Mouse (Mus musculus) MEL (cell line): ENCODE results near the gene Psen2. TPM values are rescaled to one million over a fixed set of nuclear protein-coding genes. Genes with fewer than 3 reads are reported as not detected.

Source experiments
- DNase-seq: peaks from one replicate; pipeline ENCODE4 v3.0.0; 2011; ENCODE audit warnings: low read depth, low spot score
- H3K27ac ChIP-seq: 2 replicates; pipeline ENCODE4 v1.5.1; 2012; ENCODE audit warnings: low read depth, mild to moderate bottlenecking, control low read depth, low read length, moderate library complexity; ENCODE audit not compliant: control insufficient read depth
- H3K27me3 ChIP-seq, 2 experiments: fragments of 150-350 bp in 1 of 2; sonication (generic) in 1 of 2; 2 replicates each; pipeline ENCODE4 v1.6.1; 2012; ENCODE audit warnings: low read length in 2 of 2, mild to moderate bottlenecking in 2 of 2, improper control_type of control experiment in 1 of 2, moderate library complexity in 1 of 2; ENCODE audit not compliant: insufficient read depth in 2 of 2, control insufficient read depth in 1 of 2
- H3K36me3 ChIP-seq, 2 experiments: 2 replicates each; pipeline ENCODE4 v1.6.1; 2012 to 2014; ENCODE audit warnings: low read length in 2 of 2, improper control_type of control experiment in 1 of 2, inconsistent platforms in 1 of 2, mild to moderate bottlenecking in 1 of 2; ENCODE audit not compliant: insufficient read depth in 2 of 2, control insufficient read depth in 1 of 2
- H3K4me1 ChIP-seq, 2 experiments: fragments of 150-350 bp in 1 of 2; sonication (generic) in 1 of 2; 2 replicates each; pipeline ENCODE4 v1.6.1; 2012; ENCODE audit warnings: low read length in 2 of 2, improper control_type of control experiment in 1 of 2, mild to moderate bottlenecking in 1 of 2; ENCODE audit not compliant: insufficient read depth in 2 of 2, control insufficient read depth in 1 of 2
- H3K4me3 ChIP-seq, 2 experiments: fragments of 150-350 bp in 1 of 2; sonication (generic) in 1 of 2; 2 replicates each; pipeline ENCODE4 v1.5.1; 2012; ENCODE audit warnings: low read depth in 2 of 2, low read length in 2 of 2, mild to moderate bottlenecking in 2 of 2, moderate library complexity in 2 of 2, control low read depth in 1 of 2, improper control_type of control experiment in 1 of 2; ENCODE audit not compliant: control insufficient read depth in 1 of 2, insufficient read depth in 1 of 2
- H3K79me2 ChIP-seq: 2 replicates; pipeline ENCODE4 v1.6.1; 2012; ENCODE audit warnings: mild to moderate bottlenecking, low read length, moderate library complexity; ENCODE audit not compliant: control insufficient read depth, poor library complexity, insufficient read depth
- H3K9ac ChIP-seq: 2 replicates; pipeline ENCODE4 v1.6.1; 2012; ENCODE audit warnings: low read depth, mild to moderate bottlenecking, control low read depth, low read length, moderate library complexity; ENCODE audit not compliant: control insufficient read depth, poor library complexity, severe bottlenecking
- H3K9me3 ChIP-seq: fragments of 150-350 bp; sonication (generic); replicated peaks from 2 replicates; pipeline ENCODE4 v1.6.1; 2012; ENCODE audit warnings: mild to moderate bottlenecking, low read length, improper control_type of control experiment, moderate library complexity; ENCODE audit not compliant: insufficient read depth
- BHLHE40 ChIP-seq: IDR thresholded peaks from 2 replicates; pipeline ENCODE4 v1.6.1; 2012; ENCODE audit warnings: low read depth, mild to moderate bottlenecking, inconsistent platforms, low read length, improper control_type of control experiment, borderline replicate concordance
- CHD1 ChIP-seq: IDR thresholded peaks from 2 replicates; pipeline ENCODE4 v1.6.1; 2012; ENCODE audit warnings: low read depth, mild to moderate bottlenecking, inconsistent platforms, low read length, improper control_type of control experiment
- CHD2 ChIP-seq: IDR thresholded peaks from 2 replicates; pipeline ENCODE4 v1.6.1; 2011; ENCODE audit warnings: low read length, improper control_type of control experiment
- E2F4 ChIP-seq: IDR thresholded peaks from 2 replicates; pipeline ENCODE4 v1.6.1; 2011; ENCODE audit warnings: low read depth, low read length, improper control_type of control experiment, borderline replicate concordance
- ELF1 ChIP-seq: IDR thresholded peaks from 2 replicates; pipeline ENCODE4 v1.6.1; 2014; ENCODE audit warnings: low read depth, mild to moderate bottlenecking, inconsistent platforms, low read length, improper control_type of control experiment, moderate library complexity
- EP300 ChIP-seq, 2 experiments: IDR thresholded peaks; 2 replicates each; pipeline ENCODE4 v1.6.1; 2011; ENCODE audit warnings: improper control_type of control experiment in 2 of 2, low read length in 2 of 2, low read depth in 1 of 2, mild to moderate bottlenecking in 1 of 2
- ETS1 ChIP-seq: IDR thresholded peaks from 2 replicates; pipeline ENCODE4 v1.6.1; 2012; ENCODE audit warnings: low read depth, mild to moderate bottlenecking, inconsistent platforms, low read length, improper control_type of control experiment, moderate library complexity
- GATA1 ChIP-seq: IDR thresholded peaks from 2 replicates; pipeline ENCODE4 v1.6.1; 2011; ENCODE audit warnings: low read depth, low read length, improper control_type of control experiment
- KAT2A ChIP-seq: conservative IDR thresholded peaks from 2 replicates; pipeline ENCODE4 v1.6.1; 2012; ENCODE audit warnings: low read depth, low read length, improper control_type of control experiment, inconsistent platforms
- MAFK ChIP-seq: IDR thresholded peaks from 2 replicates; pipeline ENCODE4 v1.6.1; 2011; ENCODE audit warnings: low read depth, mild to moderate bottlenecking, low read length, improper control_type of control experiment, borderline replicate concordance
- MAX ChIP-seq: IDR thresholded peaks from 2 replicates; pipeline ENCODE4 v1.6.1; 2011; ENCODE audit warnings: low read length, improper control_type of control experiment
- MAZ ChIP-seq: IDR thresholded peaks from 2 replicates; pipeline ENCODE4 v1.6.1; 2012; ENCODE audit warnings: low read depth, mild to moderate bottlenecking, inconsistent platforms, low read length, improper control_type of control experiment
- MEF2A ChIP-seq: IDR thresholded peaks from 2 replicates; pipeline ENCODE4 v1.6.1; 2014; ENCODE audit warnings: low read depth, mild to moderate bottlenecking, inconsistent platforms, low read length, improper control_type of control experiment; ENCODE audit not compliant: poor library complexity, insufficient replicate concordance, severe bottlenecking; ENCODE audit errors: extremely low read depth
- MXI1 ChIP-seq: IDR thresholded peaks from 2 replicates; pipeline ENCODE4 v1.6.1; 2011; ENCODE audit warnings: mild to moderate bottlenecking, low read depth, low read length, improper control_type of control experiment
- MYB ChIP-seq: IDR thresholded peaks from 2 replicates; pipeline ENCODE4 v1.6.1; 2011; ENCODE audit warnings: mild to moderate bottlenecking, low read depth, low read length, improper control_type of control experiment
- MYC ChIP-seq: IDR thresholded peaks from 2 replicates; pipeline ENCODE4 v1.6.1; 2011; ENCODE audit warnings: low read depth, mild to moderate bottlenecking, low read length, improper control_type of control experiment, moderate library complexity
- NRF1 ChIP-seq: IDR thresholded peaks from 2 replicates; pipeline ENCODE4 v1.6.1; 2014; ENCODE audit warnings: low read depth, mild to moderate bottlenecking, inconsistent platforms, low read length, improper control_type of control experiment, moderate library complexity; ENCODE audit not compliant: poor library complexity, insufficient read depth, severe bottlenecking
- POLR2A ChIP-seq, 2 experiments: IDR thresholded peaks; 2 replicates each; pipeline ENCODE4 v1.6.1; 2011 to 2012; ENCODE audit warnings: low read length in 2 of 2, mild to moderate bottlenecking in 2 of 2, control low read depth in 1 of 2, improper control_type of control experiment in 1 of 2, low read depth in 1 of 2, moderate library complexity in 1 of 2; ENCODE audit not compliant: control insufficient read depth in 1 of 2, insufficient read depth in 1 of 2, poor library complexity in 1 of 2
- POLR2AphosphoS2 ChIP-seq: IDR thresholded peaks from 2 replicates; pipeline ENCODE4 v1.6.1; 2011; ENCODE audit warnings: low read length, improper control_type of control experiment
- POLR2AphosphoS5 ChIP-seq: IDR thresholded peaks from 2 replicates; pipeline ENCODE4 v1.6.1; 2012; ENCODE audit warnings: low read depth, borderline replicate concordance, mild to moderate bottlenecking, inconsistent platforms, low read length, moderate library complexity, mixed read lengths
- RAD21 ChIP-seq: IDR thresholded peaks from 2 replicates; pipeline ENCODE4 v1.6.1; 2011; ENCODE audit warnings: mild to moderate bottlenecking, low read depth, low read length, improper control_type of control experiment
- RCOR1 ChIP-seq: IDR thresholded peaks from 2 replicates; pipeline ENCODE4 v1.6.1; 2012; ENCODE audit warnings: low read depth, mild to moderate bottlenecking, inconsistent platforms, low read length, improper control_type of control experiment
- SIN3A ChIP-seq: IDR thresholded peaks from 2 replicates; pipeline ENCODE4 v1.6.1; 2012; ENCODE audit warnings: low read length, improper control_type of control experiment, inconsistent platforms
- SMC3 ChIP-seq: IDR thresholded peaks from 2 replicates; pipeline ENCODE4 v1.6.1; 2011; ENCODE audit warnings: low read depth, low read length, improper control_type of control experiment
- TAL1 ChIP-seq: IDR thresholded peaks from 2 replicates; pipeline ENCODE4 v1.6.1; 2012; ENCODE audit warnings: mild to moderate bottlenecking, inconsistent platforms, low read length, moderate library complexity, mixed read lengths
- TBP ChIP-seq: IDR thresholded peaks from 2 replicates; pipeline ENCODE4 v1.8.0; 2011; ENCODE audit warnings: low read depth, low read length, improper control_type of control experiment
- UBTF ChIP-seq: IDR thresholded peaks from 2 replicates; pipeline ENCODE4 v1.6.1; 2012; ENCODE audit warnings: low read depth, mild to moderate bottlenecking, inconsistent platforms, low read length, improper control_type of control experiment, moderate library complexity, borderline replicate concordance; ENCODE audit not compliant: insufficient read depth
- ZC3H11A ChIP-seq: IDR thresholded peaks from 2 replicates; pipeline ENCODE4 v1.6.1; 2012; ENCODE audit warnings: low read depth, mild to moderate bottlenecking, inconsistent platforms, low read length, improper control_type of control experiment
- ZMIZ1 ChIP-seq: IDR thresholded peaks from 2 replicates; pipeline ENCODE4 v1.6.1; 2012; ENCODE audit warnings: low read depth, mild to moderate bottlenecking, inconsistent platforms, low read length, improper control_type of control experiment, moderate library complexity
- ZNF384 ChIP-seq: IDR thresholded peaks from 2 replicates; pipeline ENCODE4 v1.6.1; 2012; ENCODE audit warnings: low read depth, mild to moderate bottlenecking, inconsistent platforms, low read length, improper control_type of control experiment
- polyA plus RNA-seq, 2 experiments: library from polyadenylated mRNA; stranded (reverse) in 1 of 2; unstranded in 1 of 2; fragments of >175 nt in 1 of 2; fragments of >200 nt in 1 of 2; gene quantifications; 2 replicates each; pipeline versions ENCODE4 v1.2.1 to v1.2.4; 2012; ENCODE audit warnings: low replicate concordance in 2 of 2, low read depth in 1 of 2; ENCODE audit not compliant: insufficient read length in 2 of 2, insufficient read depth in 1 of 2, missing spikeins in 1 of 2
- total RNA-seq: library from RNA; depleted of rRNA; stranded (reverse); fragments of 300-350 nt; gene quantifications from 2 replicates; pipeline ENCODE4 v1.2.3, GENCODE M21; 2012

Psen2 gene
- total and polyA plus RNA-seq, 3 experiments = 35.0 to 39.2 TPM; not detected in 1

DNA sequence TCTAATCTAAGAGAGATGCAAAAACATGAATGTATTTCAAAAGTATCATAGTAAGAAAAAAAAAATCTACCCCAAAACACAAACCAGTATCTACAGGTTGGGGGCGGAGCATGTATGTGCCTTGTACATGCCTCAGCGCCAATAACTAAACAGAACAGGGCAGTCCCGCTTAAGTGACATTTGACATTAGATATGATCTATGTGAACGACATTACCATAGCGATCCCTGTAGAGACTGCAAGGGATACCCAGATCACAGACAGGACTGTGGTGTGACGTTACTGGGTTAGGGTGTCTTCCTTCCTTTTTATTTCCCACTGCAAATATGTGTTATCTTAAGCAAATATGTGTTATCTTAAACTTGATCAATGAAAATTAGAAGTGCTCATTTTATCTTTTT is 1.2 kb upstream of the Psen2 start:
- H3K27ac ChIP-seq = no peak overlapping the region

DNA sequence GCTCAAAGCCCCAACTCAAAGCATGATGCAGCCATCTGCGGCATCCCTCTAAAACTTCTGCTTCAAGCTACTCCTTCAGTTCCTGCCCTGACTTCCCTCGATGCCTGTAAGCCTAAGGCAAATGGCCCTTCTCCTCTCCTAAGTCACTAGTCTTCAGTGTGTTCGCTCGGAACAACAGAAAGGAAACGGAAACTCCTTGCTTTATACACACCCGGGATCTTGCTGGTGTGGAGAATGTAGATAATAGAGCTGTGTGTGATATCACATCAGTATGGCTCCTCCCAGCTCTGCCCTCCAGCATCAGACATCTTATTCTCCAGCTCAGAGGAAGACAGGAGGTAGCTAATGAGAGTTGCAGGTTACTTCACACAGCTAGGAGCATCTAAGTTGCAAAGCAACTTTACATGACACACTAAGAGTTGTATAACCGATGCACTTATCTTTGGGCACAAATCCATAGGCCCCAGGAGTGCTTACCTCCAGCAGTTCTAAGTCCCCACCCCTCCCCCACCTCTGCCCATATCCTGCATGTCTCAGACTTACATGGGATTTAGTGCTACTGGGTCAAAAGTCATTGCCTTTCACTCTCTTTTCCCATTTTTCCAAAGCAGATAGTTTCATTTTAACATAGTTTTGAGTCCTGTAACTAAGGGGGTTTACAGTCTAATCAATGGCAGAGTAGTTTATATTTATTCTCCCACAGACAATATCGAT is 1.2 kb downstream of the Psen2 start:
- H3K9me3 ChIP-seq = no peaks in the 10 kb centered on the region
- peak overlapping the region; percentile 46 for H3K9ac ChIP-seq
- peak overlapping the region; percentile 87 for H3K27ac ChIP-seq
- H3K4me1 ChIP-seq = peaks cover 14 to 35% of the 10 kb centered on the region in 2 experiments
- DNase-seq = peak; percentile 83
- H3K79me2 ChIP-seq = no peaks in the 10 kb centered on the region
- H3K36me3 ChIP-seq = peaks cover 0 to 41% of the 10 kb centered on the region in 2 experiments; a peak in 2 of 4 replicates
- peak overlapping the region; percentile 36 to 37 for H3K4me3 ChIP-seq
- no peaks in the 10 kb centered on the region for H3K27me3 ChIP-seq
- no peak for TF ChIP-seq MYC
- TF ChIP-seq MXI1 = no peak
- TF ChIP-seq ZNF384 = no peak
- peak in 1 of 2 experiments; percentile 71; a peak in 2 of 4 replicates for TF ChIP-seq POLR2A (IDR thresholded peaks at IDR 0.05; ENCODE audit: control insufficient read depth in 1 of 2, insufficient read depth in 1 of 2, low read depth in 1 of 2, low read length in 2 of 2, poor library complexity in 1 of 2)
- TF ChIP-seq MYB = no peak
- no peak for TF ChIP-seq MEF2A
- TF ChIP-seq MAX = peak; percentile 1; the same call in 1 of the 2 replicates
- peak; percentile 67 for TF ChIP-seq TAL1
- peak; percentile 67; the same call in 1 of the 2 replicates for TF ChIP-seq ZMIZ1
- TF ChIP-seq TBP = peak; percentile 79; the same call in 1 of the 2 replicates
- peak; percentile 84 for TF ChIP-seq GATA1
- no peak for TF ChIP-seq UBTF
- TF ChIP-seq RCOR1 = no peak
- peak; percentile 63; the same call in 1 of the 2 replicates for TF ChIP-seq SIN3A
- TF ChIP-seq ELF1 = no peak
- no peak for TF ChIP-seq SMC3
- no peak for TF ChIP-seq NRF1
- peak; percentile 69 for TF ChIP-seq ETS1
- no peak for TF ChIP-seq CHD1
- no peak; the same call in 1 of the 2 replicates for TF ChIP-seq BHLHE40
- no peak for TF ChIP-seq POLR2AphosphoS5
- peak; percentile 49; the same call in 1 of the 2 replicates for TF ChIP-seq POLR2AphosphoS2
- TF ChIP-seq EP300 (IDR thresholded peaks at IDR 0.05; ENCODE audit: low read depth in 1 of 2, low read length in 2 of 2) = peak; percentile 71 to 79
- TF ChIP-seq E2F4 = no peak
- TF ChIP-seq RAD21 = no peak
- TF ChIP-seq MAFK = no peak
- TF ChIP-seq KAT2A = no peak
- TF ChIP-seq ZC3H11A = no peak
- no peak for TF ChIP-seq MAZ
- no peak for TF ChIP-seq CHD2

More for the DNA sequence above, 1.2 kb upstream of the Psen2 start:
- Histone ChIP-seq H3K9ac (no peak overlapping the region), H3K27me3 (no peaks in the 10 kb centered on the region), H3K79me2 (no peaks in the 10 kb centered on the region), H3K9me3 (no peaks in the 10 kb centered on the region), H3K36me3 (peaks cover 0 to 47% of the 10 kb centered on the region in 2 experiments; a peak in 2 of 4 replicates), H3K4me3 (peak overlapping the region; percentile 12 to 44; a peak in 3 of 4 replicates), H3K4me1 (peaks cover 14 to 42% of the 10 kb centered on the region in 2 experiments)
- DNase-seq = peak; percentile 54
- TF ChIP-seq ZNF384 = no peak
- peak; percentile 67 for TF ChIP-seq GATA1
